ENCODE assay signal across 29 mouse cellular contexts in the genomic region with DNA sequence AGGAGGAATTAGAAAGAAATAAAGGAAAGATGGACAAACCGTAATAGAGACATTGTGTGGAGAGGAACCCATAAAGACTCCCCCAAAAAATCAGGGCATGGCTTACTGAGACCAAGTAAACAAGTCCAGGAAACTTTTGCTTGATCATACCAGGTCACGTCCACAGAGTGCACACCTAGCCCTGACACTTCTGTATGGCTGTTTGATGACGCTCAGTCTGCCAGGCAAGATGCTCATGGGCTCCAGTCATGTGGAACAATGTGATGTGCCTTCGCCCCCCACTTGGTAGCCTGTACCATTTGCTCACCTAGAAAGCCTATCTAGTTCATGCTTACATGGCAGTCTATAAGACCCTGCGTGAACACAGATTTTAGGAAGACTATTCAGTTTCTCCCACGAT. TPM values are rescaled to one million over a fixed set of nuclear protein-coding genes. Genes with fewer than 3 reads are reported as not detected.
A peak's percentile ranks its signal among the peaks of the same experiment; 100 is the strongest.
DNase-seq lines count a peak whose midpoint lies in the region; ATAC-seq and TF ChIP-seq lines count a peak whose summit lies in the region.
"Had no signal": no experiment of that assay in that cellular context is flagged by ENCODE, and none has a peak within 500 bp of the region (broad histone marks: within the 10 kb centered on the region; RNA-seq: fewer than 3 reads in every experiment).

No protein-coding gene starts in this region.

- ATAC-seq in forebrain, postnatal 0 days, result no peak
- no peak for ATAC-seq in hindbrain, embryonic 13.5 days (ENCODE audit: low FRiP score)
- no peak for ATAC-seq in hindbrain, postnatal 0 days
- no peak for ATAC-seq in liver, embryonic 12.5 days
- ATAC-seq in midbrain, embryonic 11.5 days (ENCODE audit: low FRiP score), result no peak
- no peak for ATAC-seq in midbrain, embryonic 14.5 days (ENCODE audit: low FRiP score, low TSS enrichment)
- ATAC-seq: activated CD4-positive, CD25-positive, alpha-beta regulatory T cell, adult 4 months; CD4-positive, CD25-positive, alpha-beta regulatory T cell, adult 4 months; forebrain, embryonic 15.5 days; Patski had no signal

- 94% methylated on average over 6 of the region's 6 CpGs for WGBS in forebrain, embryonic 10.5 days
- WGBS in forebrain, postnatal 0 days, result 91% methylated on average over 6 of the region's 6 CpGs
- WGBS in hindbrain, embryonic 13.5 days, result 94% methylated on average over 6 of the region's 6 CpGs
- 91% methylated on average over 6 of the region's 6 CpGs for WGBS in hindbrain, postnatal 0 days
- WGBS in liver, embryonic 12.5 days (ENCODE audit: insufficient replicate concordance), result 90% methylated on average over 6 of the region's 6 CpGs
- WGBS in midbrain, embryonic 11.5 days, result 93% methylated on average over 6 of the region's 6 CpGs
- WGBS in midbrain, embryonic 14.5 days, result 96% methylated on average over 6 of the region's 6 CpGs

- H3K4me2 ChIP-seq in forebrain, postnatal 0 days (ENCODE audit: low read depth), result no peak overlapping the region
- H3K4me2 ChIP-seq in hindbrain, embryonic 13.5 days, result no peak overlapping the region
- no peak overlapping the region for H3K4me2 ChIP-seq in hindbrain, postnatal 0 days (ENCODE audit: low read depth, low read length)
- H3K4me2 ChIP-seq in liver, embryonic 12.5 days, result peak overlapping the region; percentile 96; the same call in 1 of the 2 replicates
- no peak overlapping the region for H3K4me2 ChIP-seq in midbrain, embryonic 11.5 days
- no peak overlapping the region for H3K4me2 ChIP-seq in midbrain, embryonic 14.5 days (ENCODE audit: low read length)
- H3K4me2 ChIP-seq: heart, embryonic 15.5 days; hindbrain, embryonic 14.5 days had no signal

- peaks cover 65% of the 10 kb centered on the region for H3K36me3 ChIP-seq in forebrain, embryonic 10.5 days (replicated peaks)
- peaks cover 47% of the 10 kb centered on the region for H3K36me3 ChIP-seq in forebrain, postnatal 0 days (ENCODE audit: insufficient read depth)
- peaks cover 52% of the 10 kb centered on the region for H3K36me3 ChIP-seq in hindbrain, embryonic 13.5 days
- H3K36me3 ChIP-seq in hindbrain, postnatal 0 days (ENCODE audit: insufficient read depth, low read length), result peaks cover 34% of the 10 kb centered on the region
- peaks cover 65% of the 10 kb centered on the region for H3K36me3 ChIP-seq in liver, embryonic 12.5 days
- H3K36me3 ChIP-seq in midbrain, embryonic 11.5 days (ENCODE audit: control insufficient read depth, insufficient read depth, low read length), result peaks cover 30% of the 10 kb centered on the region
- H3K36me3 ChIP-seq in midbrain, embryonic 14.5 days (ENCODE audit: control insufficient read depth, insufficient read depth, low read length), result peaks cover 59% of the 10 kb centered on the region

- no peaks in the 10 kb centered on the region for H3K9me3 ChIP-seq in forebrain, embryonic 10.5 days
- no peaks in the 10 kb centered on the region for H3K9me3 ChIP-seq in forebrain, postnatal 0 days (ENCODE audit: low read length)
- H3K9me3 ChIP-seq in hindbrain, embryonic 13.5 days, result no peaks in the 10 kb centered on the region
- H3K9me3 ChIP-seq in hindbrain, postnatal 0 days (ENCODE audit: low read length), result no peaks in the 10 kb centered on the region
- no peaks in the 10 kb centered on the region for H3K9me3 ChIP-seq in liver, embryonic 12.5 days (replicated peaks)
- no peaks in the 10 kb centered on the region for H3K9me3 ChIP-seq in midbrain, embryonic 11.5 days (ENCODE audit: control insufficient read depth, low read length)
- no peaks in the 10 kb centered on the region for H3K9me3 ChIP-seq in midbrain, embryonic 14.5 days (ENCODE audit: control insufficient read depth, low read length)
- H3K9me3 ChIP-seq: embryonic facial prominence, embryonic 13.5 days; forebrain, embryonic 15.5 days; heart, embryonic 15.5 days had no signal

- no peak overlapping the region for H3K9ac ChIP-seq in forebrain, postnatal 0 days
- H3K9ac ChIP-seq in hindbrain, embryonic 13.5 days, result peak overlapping the region; percentile 35; the same call in 1 of the 2 replicates
- no peak overlapping the region for H3K9ac ChIP-seq in hindbrain, postnatal 0 days (replicated peaks; ENCODE audit: low read length)
- no peak overlapping the region for H3K9ac ChIP-seq in liver, embryonic 12.5 days
- no peak overlapping the region for H3K9ac ChIP-seq in midbrain, embryonic 11.5 days (ENCODE audit: low read length)
- no peak overlapping the region for H3K9ac ChIP-seq in midbrain, embryonic 14.5 days (replicated peaks; ENCODE audit: low read length)
- H3K9ac ChIP-seq: hindbrain, embryonic 14.5 days had no signal

- H3K4me3 ChIP-seq in forebrain, embryonic 10.5 days, result peak overlapping the region; percentile 18; the same call in 1 of the 2 replicates
- no peak overlapping the region for H3K4me3 ChIP-seq in forebrain, postnatal 0 days (ENCODE audit: low read depth, low read length)
- H3K4me3 ChIP-seq in hindbrain, embryonic 13.5 days, result no peak overlapping the region
- H3K4me3 ChIP-seq in hindbrain, postnatal 0 days (ENCODE audit: low read length), result no peak overlapping the region
- no peak overlapping the region for H3K4me3 ChIP-seq in liver, embryonic 12.5 days
- H3K4me3 ChIP-seq in midbrain, embryonic 11.5 days (ENCODE audit: low read depth, low read length), result no peak overlapping the region
- H3K4me3 ChIP-seq in midbrain, embryonic 14.5 days (replicated peaks; ENCODE audit: low read depth, low read length), result no peak overlapping the region

- no peak for DNase-seq in forebrain, embryonic 10.5 days (ENCODE audit: extremely low spot score, low spot score)
- no peak for DNase-seq in forebrain, postnatal 0 days
- no peak for DNase-seq in hindbrain, postnatal 0 days (ENCODE audit: low spot score)
- DNase-seq in liver, result no peak
- peak; percentile 62 for DNase-seq in midbrain, embryonic 11.5 days (ENCODE audit: low spot score, missing footprints)
- no peak for DNase-seq in midbrain, embryonic 14.5 days
- DNase-seq: adrenal gland, postnatal 14 days; B cell, adult 2 months; cerebellum, adult 11-12 months; cerebellum, adult 9-10 months; cerebellum, postnatal 25 days; gastrocnemius, postnatal 14 days; heart, postnatal 14 days had no signal

- peaks cover 4% of the 10 kb centered on the region; the same call in 1 of the 2 replicates for H3K27me3 ChIP-seq in forebrain, embryonic 10.5 days (ENCODE audit: poor library complexity, severe bottlenecking)
- H3K27me3 ChIP-seq in forebrain, postnatal 0 days (ENCODE audit: insufficient read depth, low read length), result no peaks in the 10 kb centered on the region
- H3K27me3 ChIP-seq in hindbrain, embryonic 13.5 days, result 0 out of 2 replicates have a peak, but pooled peaks cover 2% of the 10 kb centered on the region
- no peaks in the 10 kb centered on the region for H3K27me3 ChIP-seq in hindbrain, postnatal 0 days (ENCODE audit: insufficient read depth, low read length)
- H3K27me3 ChIP-seq in liver, embryonic 12.5 days (replicated peaks), result no peaks in the 10 kb centered on the region
- H3K27me3 ChIP-seq in midbrain, embryonic 11.5 days (ENCODE audit: control insufficient read depth, insufficient read depth, low read length), result no peaks in the 10 kb centered on the region
- no peaks in the 10 kb centered on the region for H3K27me3 ChIP-seq in midbrain, embryonic 14.5 days (ENCODE audit: control insufficient read depth, insufficient read depth, low read length)
- H3K27me3 ChIP-seq: embryonic facial prominence, embryonic 13.5 days; forebrain, embryonic 15.5 days; heart, embryonic 15.5 days; Patski had no signal

- TF ChIP-seq CTCF in forebrain, postnatal 0 days (IDR thresholded peaks at IDR 0.05; ENCODE audit: low read depth), result no peak
- TF ChIP-seq CTCF in hindbrain, postnatal 0 days (IDR thresholded peaks at IDR 0.05; ENCODE audit: low read depth), result no peak

- peaks cover 52% of the 10 kb centered on the region for H3K4me1 ChIP-seq in forebrain, embryonic 10.5 days
- peaks cover 13% of the 10 kb centered on the region for H3K4me1 ChIP-seq in forebrain, postnatal 0 days (ENCODE audit: insufficient read depth)
- H3K4me1 ChIP-seq in hindbrain, embryonic 13.5 days (replicated peaks), result peaks cover 35% of the 10 kb centered on the region
- peaks cover 14% of the 10 kb centered on the region; the same call in 1 of the 2 replicates for H3K4me1 ChIP-seq in hindbrain, postnatal 0 days (ENCODE audit: insufficient read depth, low read length)
- H3K4me1 ChIP-seq in liver, embryonic 12.5 days, result peaks cover 55% of the 10 kb centered on the region
- peaks cover 14% of the 10 kb centered on the region for H3K4me1 ChIP-seq in midbrain, embryonic 11.5 days (ENCODE audit: control insufficient read depth, insufficient read depth, low read length)
- H3K4me1 ChIP-seq in midbrain, embryonic 14.5 days (ENCODE audit: control insufficient read depth, insufficient read depth, low read length), result peaks cover 19% of the 10 kb centered on the region

- H3K27ac ChIP-seq in forebrain, embryonic 10.5 days, result no peak overlapping the region
- no peak overlapping the region for H3K27ac ChIP-seq in forebrain, postnatal 0 days (ENCODE audit: low read depth, low read length)
- H3K27ac ChIP-seq in hindbrain, embryonic 13.5 days, result no peak overlapping the region
- no peak overlapping the region for H3K27ac ChIP-seq in hindbrain, postnatal 0 days
- no peak overlapping the region for H3K27ac ChIP-seq in liver, embryonic 12.5 days
- no peak overlapping the region for H3K27ac ChIP-seq in midbrain, embryonic 11.5 days (ENCODE audit: low read depth, low read length)
- no peak overlapping the region for H3K27ac ChIP-seq in midbrain, embryonic 14.5 days (replicated peaks; ENCODE audit: low read depth, low read length)
- H3K27ac ChIP-seq: embryonic facial prominence, embryonic 13.5 days; forebrain, embryonic 15.5 days; heart, embryonic 15.5 days; hindbrain, embryonic 14.5 days had no signal

RNA-seq across cellular contexts. Expression of a gene that starts 3.8 kb away (rescaled TPM):
- 169 and 173 TPM in 2 replicates for polyA plus RNA-seq in forebrain, embryonic 10.5 days (2016; fragmentation: Nextera tagmentation; extraction: Ambion mirVana)
- 81.7 and 90.9 TPM in 2 replicates for total RNA-seq in forebrain, postnatal 0 days (2014; rRNA removed)
- polyA plus RNA-seq in forebrain, postnatal 0 days (2015; fragmentation: Nextera tagmentation; extraction: Ambion mirVana), result 72.7 and 85.3 TPM in 2 replicates
- polyA plus RNA-seq in hindbrain, embryonic 13.5 days (2015; fragmentation: Nextera tagmentation; extraction: Ambion mirVana), result 82.6 and 82.9 TPM in 2 replicates
- 84.9 and 107 TPM in 2 replicates for total RNA-seq in hindbrain, postnatal 0 days (2014; rRNA removed)
- 68.3 and 69.1 TPM in 2 replicates for polyA plus RNA-seq in hindbrain, postnatal 0 days (2015; fragmentation: Nextera tagmentation; extraction: Ambion mirVana)
- polyA plus RNA-seq in liver, embryonic 12.5 days (2016; fragmentation: Nextera tagmentation; extraction: Ambion mirVana), result 129 and 132 TPM in 2 replicates
- polyA plus RNA-seq in midbrain, embryonic 11.5 days (2014; fragmentation: Nextera tagmentation; extraction: Ambion mirVana), result 136 and 138 TPM in 2 replicates
- polyA plus RNA-seq in midbrain, embryonic 14.5 days (2014; fragmentation: Nextera tagmentation; extraction: Ambion mirVana), result 78.2 and 84.3 TPM in 2 replicates

RNA-seq across cellular contexts. Expression of a gene that starts 37.4 kb away (rescaled TPM):
- polyA plus RNA-seq in forebrain, embryonic 10.5 days (2016; fragmentation: Nextera tagmentation; extraction: Ambion mirVana), result not detected in 2 replicates
- not detected in 2 replicates for total RNA-seq in forebrain, postnatal 0 days (2014; rRNA removed)
- polyA plus RNA-seq in forebrain, postnatal 0 days (2015; fragmentation: Nextera tagmentation; extraction: Ambion mirVana), result not detected in 2 replicates
- not detected in 2 replicates for polyA plus RNA-seq in hindbrain, embryonic 13.5 days (2015; fragmentation: Nextera tagmentation; extraction: Ambion mirVana)
- not detected in 2 replicates for total RNA-seq in hindbrain, postnatal 0 days (2014; rRNA removed)
- not detected in 2 replicates for polyA plus RNA-seq in hindbrain, postnatal 0 days (2015; fragmentation: Nextera tagmentation; extraction: Ambion mirVana)
- not detected in 2 replicates for polyA plus RNA-seq in liver, embryonic 12.5 days (2016; fragmentation: Nextera tagmentation; extraction: Ambion mirVana)
- polyA plus RNA-seq in midbrain, embryonic 11.5 days (2014; fragmentation: Nextera tagmentation; extraction: Ambion mirVana), result not detected in 2 replicates
- polyA plus RNA-seq in midbrain, embryonic 14.5 days (2014; fragmentation: Nextera tagmentation; extraction: Ambion mirVana), result not detected in 2 replicates
- total RNA-seq: adrenal gland, adult 18-20 months; adrenal gland, postnatal 14 days; gastrocnemius, adult 18-20 months; gastrocnemius, postnatal 14 days; heart, adult 8-10 months; heart, postnatal 14 days; hematopoietic stem cell, adult 5-6 weeks had no signal
- polyA plus RNA-seq: activated CD4-positive, CD25-positive, alpha-beta regulatory T cell, adult 4 months; CD4-positive, CD25-positive, alpha-beta regulatory T cell, adult 4 months; cortical plate, adult 2 months; embryonic facial prominence, embryonic 13.5 days; forebrain, embryonic 15.5 days; frontal cortex, adult 2 months; gonadal fat pad, adult 2 months; heart, embryonic 15.5 days; hindbrain, embryonic 14.5 days; Patski had no signal

RNA-seq across cellular contexts. Expression of a gene that starts 53.6 kb away (rescaled TPM):
- polyA plus RNA-seq in forebrain, embryonic 10.5 days (2016; fragmentation: Nextera tagmentation; extraction: Ambion mirVana), result not detected in 2 replicates
- total RNA-seq in forebrain, postnatal 0 days (2014; rRNA removed), result not detected in 2 replicates
- not detected in 2 replicates for polyA plus RNA-seq in forebrain, postnatal 0 days (2015; fragmentation: Nextera tagmentation; extraction: Ambion mirVana)
- not detected in 2 replicates for polyA plus RNA-seq in hindbrain, embryonic 13.5 days (2015; fragmentation: Nextera tagmentation; extraction: Ambion mirVana)
- not detected in 2 replicates for total RNA-seq in hindbrain, postnatal 0 days (2014; rRNA removed)
- not detected in 2 replicates for polyA plus RNA-seq in hindbrain, postnatal 0 days (2015; fragmentation: Nextera tagmentation; extraction: Ambion mirVana)
- not detected in 2 replicates for polyA plus RNA-seq in liver, embryonic 12.5 days (2016; fragmentation: Nextera tagmentation; extraction: Ambion mirVana)
- not detected in 2 replicates for polyA plus RNA-seq in midbrain, embryonic 11.5 days (2014; fragmentation: Nextera tagmentation; extraction: Ambion mirVana)
- not detected in 2 replicates for polyA plus RNA-seq in midbrain, embryonic 14.5 days (2014; fragmentation: Nextera tagmentation; extraction: Ambion mirVana)
- total RNA-seq: adrenal gland, adult 18-20 months; adrenal gland, postnatal 14 days; gastrocnemius, adult 18-20 months; gastrocnemius, postnatal 14 days; heart, adult 8-10 months; heart, postnatal 14 days; hematopoietic stem cell, adult 5-6 weeks had no signal
- polyA plus RNA-seq: activated CD4-positive, CD25-positive, alpha-beta regulatory T cell, adult 4 months; CD4-positive, CD25-positive, alpha-beta regulatory T cell, adult 4 months; cortical plate, adult 2 months; embryonic facial prominence, embryonic 13.5 days; forebrain, embryonic 15.5 days; frontal cortex, adult 2 months; gonadal fat pad, adult 2 months; heart, embryonic 15.5 days; hindbrain, embryonic 14.5 days; Patski had no signal
